Mouse (Mus musculus) mammary gland, adult 2 months (tissue): ENCODE data around the gene Gm21775. TPM values are rescaled to one million over a fixed set of nuclear protein-coding genes. Genes with fewer than 3 reads are reported as not detected.

Experiments
- polyA plus RNA-seq: library from polyadenylated mRNA; depleted of rRNA; stranded (reverse); fragments of >200 nt; gene quantifications from 2 replicates; pipeline ENCODE4 v1.2.3, GENCODE M21; 2012; ENCODE audit warnings: low replicate concordance; rRNA removed

Gene Gm21775
- not detected in 2 replicates for polyA plus RNA-seq

DNA sequence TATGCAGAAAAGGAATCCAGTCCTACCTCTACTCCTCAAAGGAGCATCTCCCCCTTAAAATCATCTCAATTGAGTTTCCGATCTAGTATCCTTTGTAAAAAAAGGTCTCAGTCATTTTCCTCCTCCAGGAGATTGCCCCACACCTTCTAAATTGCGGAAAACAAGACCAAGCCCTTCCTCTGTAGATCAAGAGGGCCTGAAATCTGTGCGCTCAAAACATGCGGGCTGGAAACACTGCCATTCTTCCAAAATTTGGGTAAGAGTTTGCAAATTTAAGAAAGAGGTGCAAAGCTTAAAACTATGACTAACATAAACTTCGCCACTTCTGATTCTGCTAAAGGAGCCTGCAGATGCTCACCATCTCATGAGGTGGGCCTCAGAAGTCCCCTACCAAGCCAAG, at the start of gene Gm21775:
Gene Gm21775, plus strand, starts transcription at position 301 of the 400 bp plus-strand sequence.

GRCm38 (mm10) chrY:10535942-10536341, 17.3 kb upstream of the Gm21775 start, which contains the start of gene Gm20737:
Gene Gm20737, minus strand, starts transcription at chrY:10536042.

Other genes with a start within 250 kb of the Gm21775 start
- not detected in 2 replicates for gene Gm20834, start 228.9 kb upstream of the Gm21775 start, polyA plus RNA-seq
- gene Gm28510, start 140.7 kb upstream of the Gm21775 start, polyA plus RNA-seq = not detected in 2 replicates
- gene Gm20737, start 17.4 kb upstream of the Gm21775 start, polyA plus RNA-seq = not detected in 2 replicates
- not detected in 2 replicates for gene Gm21900, start 62.9 kb downstream of the Gm21775 start, polyA plus RNA-seq
- not detected in 2 replicates for gene Gm20777, start 199.0 kb downstream of the Gm21775 start, polyA plus RNA-seq